Mouse (Mus musculus) olfactory bulb, adult 2 months (tissue): ENCODE results near the gene Rsu1. TPM values are rescaled to one million over a fixed set of nuclear protein-coding genes. Genes with fewer than 3 reads are reported as not detected.

ENCODE experiments used
- H3K27ac ChIP-seq: fragments of 200-500 bp; 2 replicates; pipeline ENCODE4 v1.5.1; 2012; ENCODE audit warnings: low read depth, low read length; ENCODE audit not compliant: insufficient read depth
- H3K4me1 ChIP-seq: fragments of 200-500 bp; 2 replicates; pipeline ENCODE4 v1.6.1; 2012; ENCODE audit warnings: low read length; ENCODE audit not compliant: control insufficient read depth, insufficient read depth
- H3K4me3 ChIP-seq: fragments of 200-500 bp; 2 replicates; pipeline ENCODE4 v1.5.1; 2012; ENCODE audit warnings: mild to moderate bottlenecking, low read depth, low read length, moderate library complexity; ENCODE audit not compliant: insufficient read depth
- CTCF ChIP-seq: fragments of 200-500 bp; IDR thresholded peaks from 2 replicates; pipeline ENCODE4 v1.5.1; 2012; ENCODE audit warnings: low read depth, mild to moderate bottlenecking, low read length, moderate library complexity; ENCODE audit not compliant: insufficient read depth
- POLR2A ChIP-seq: fragments of 200-500 bp; IDR thresholded peaks from 2 replicates; pipeline ENCODE4 v1.6.1; 2012; ENCODE audit warnings: mild to moderate bottlenecking, low read depth, low read length, moderate library complexity; ENCODE audit not compliant: insufficient read depth
- WGBS: fragments of 180-500 bp; shearing (Covaris S2); methylation state at CpG from one replicate; pipeline ENCODE4 v1.1.7; 2018; 5-methylcytosine and 5-hydroxymethylcytosine counted together
- polyA plus RNA-seq: library from polyadenylated mRNA; stranded (reverse); fragments of >200 nt; gene quantifications from 2 replicates; pipeline ENCODE4 v1.2.4, GENCODE M21; 2012; ENCODE audit warnings: low replicate concordance; ENCODE audit not compliant: missing spikeins, insufficient read depth, insufficient read length

Gene Rsu1
- not detected in 2 replicates for polyA plus RNA-seq

- WGBS, result under 1% methylated on average over 37 of the region's 37 CpGs
- peak; percentile 39; the same call in 1 of the 2 replicates for TF ChIP-seq POLR2A
- TF ChIP-seq CTCF, result no peak
- Histone ChIP-seq H3K4me1 (peaks cover 6% of the 10 kb centered on the region), H3K4me3 (peak within 1 kb of the TSS; percentile 86), H3K27ac (0 out of 2 replicates have a peak within 1 kb of the TSS, but pooled peaks have one; percentile 22)
Measured at GRCm38 (mm10) chr2:13271165-13271957, at the start of gene Rsu1. Gene Rsu1, minus strand, starts transcription at chr2:13271415.

DNA sequence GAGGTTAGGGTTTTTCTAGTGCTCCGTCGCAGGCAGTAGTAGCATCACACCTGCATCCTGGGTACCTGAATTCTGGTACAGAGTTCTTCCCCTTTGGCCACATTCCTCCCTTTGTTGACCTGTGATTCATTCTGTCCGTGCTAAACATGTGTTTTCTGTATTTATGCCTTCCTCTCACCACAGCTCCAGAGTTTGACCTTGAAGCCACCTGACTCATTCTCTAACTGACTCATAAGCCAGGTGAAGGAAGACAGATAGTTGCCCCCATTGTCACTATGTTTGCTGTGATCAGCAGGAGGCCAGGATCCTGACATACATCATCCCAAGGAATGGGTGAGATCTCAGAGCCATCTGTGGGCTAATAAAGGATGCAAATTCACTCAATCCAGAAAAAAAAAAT lies 32.2 kb upstream of the Rsu1 start:
- WGBS, result 96% methylated on average over 3 of the region's 3 CpGs
- no peak overlapping the region for H3K4me3 ChIP-seq
- no peaks in the 10 kb centered on the region for H3K4me1 ChIP-seq
- no peak for TF ChIP-seq POLR2A
- no peak for TF ChIP-seq CTCF
- no peak overlapping the region for H3K27ac ChIP-seq

GRCm38 (mm10) chr2:13299031-13299430 lies 27.8 kb upstream of the Rsu1 start:
- TF ChIP-seq POLR2A (no peak), CTCF (no peak)

GRCm38 (mm10) chr2:13297733-13298132 lies 26.5 kb upstream of the Rsu1 start:
- TF ChIP-seq CTCF, result no peak
- Histone ChIP-seq H3K4me1 (no peaks in the 10 kb centered on the region), H3K4me3 (no peak overlapping the region), H3K27ac (0 out of 2 replicates have a peak overlapping the region, but pooled peaks have one; percentile 33)
- WGBS, result 33% methylated on average over 5 of the region's 5 CpGs

More at GRCm38 (mm10) chr2:13299031-13299430, 27.8 kb upstream of the Rsu1 start:
- no peak overlapping the region; the same call in 1 of the 2 replicates for H3K27ac ChIP-seq
- no peaks in the 10 kb centered on the region for H3K4me1 ChIP-seq
- 34% methylated on average over 3 of the region's 3 CpGs for WGBS
- H3K4me3 ChIP-seq, result no peak overlapping the region

DNA sequence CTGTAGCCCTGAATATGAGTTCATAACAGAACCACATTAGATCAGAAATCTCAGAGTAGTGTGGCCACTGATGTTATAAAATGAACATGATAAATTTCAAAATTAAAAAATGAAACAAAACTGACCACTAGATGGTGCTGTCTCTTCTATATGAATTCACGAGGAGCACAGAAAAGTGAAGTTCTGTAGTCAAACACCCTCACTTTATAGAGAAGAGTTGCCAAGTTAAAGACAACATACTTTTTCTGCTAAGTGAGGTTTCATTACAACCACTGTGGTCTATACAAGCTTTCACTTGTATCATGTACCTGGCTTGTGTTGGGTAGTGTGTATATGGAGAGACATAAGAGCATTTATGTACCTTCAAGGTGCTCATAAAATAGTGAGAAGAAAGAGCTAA lies 19.4 kb upstream of the Rsu1 start:
- no peak overlapping the region for H3K27ac ChIP-seq
- 0% methylated on average over 1 of the region's 1 CpGs for WGBS
- H3K4me1 ChIP-seq, result no peaks in the 10 kb centered on the region
- no peak overlapping the region for H3K4me3 ChIP-seq
- no peak for TF ChIP-seq POLR2A
- TF ChIP-seq CTCF, result no peak

DNA sequence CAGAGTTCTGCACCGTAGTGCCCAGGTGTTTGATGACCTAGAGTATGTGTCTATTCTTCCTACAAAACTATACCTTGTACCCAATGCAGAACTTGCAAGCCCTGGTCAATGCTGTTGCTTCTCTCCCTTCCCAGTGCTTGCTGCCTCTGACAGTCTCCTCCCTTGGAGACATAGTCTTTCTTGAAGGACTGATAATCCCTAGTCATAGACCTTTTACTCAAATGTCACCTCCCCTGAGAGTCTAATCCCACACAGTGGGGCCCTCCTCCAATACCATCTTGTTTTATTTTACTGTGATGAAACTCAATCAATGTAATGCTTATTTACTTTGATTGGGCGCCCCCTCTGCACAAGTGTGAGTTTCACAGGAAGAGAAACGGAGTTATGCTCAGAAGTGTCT lies 18.9 kb upstream of the Rsu1 start:
- Histone ChIP-seq H3K4me1 (no peaks in the 10 kb centered on the region), H3K4me3 (no peak overlapping the region), H3K27ac (no peak overlapping the region)
- TF ChIP-seq CTCF (no peak), POLR2A (no peak)
- WGBS, result 73% methylated on average over 3 of the region's 3 CpGs

GRCm38 (mm10) chr2:13278114-13278862 lies 7.1 kb upstream of the Rsu1 start:
- 47% methylated on average over 10 of the region's 10 CpGs for WGBS
- Histone ChIP-seq H3K27ac (no peak overlapping the region), H3K4me3 (no peak overlapping the region), H3K4me1 (no peaks in the 10 kb centered on the region)
- no peak for TF ChIP-seq POLR2A

DNA sequence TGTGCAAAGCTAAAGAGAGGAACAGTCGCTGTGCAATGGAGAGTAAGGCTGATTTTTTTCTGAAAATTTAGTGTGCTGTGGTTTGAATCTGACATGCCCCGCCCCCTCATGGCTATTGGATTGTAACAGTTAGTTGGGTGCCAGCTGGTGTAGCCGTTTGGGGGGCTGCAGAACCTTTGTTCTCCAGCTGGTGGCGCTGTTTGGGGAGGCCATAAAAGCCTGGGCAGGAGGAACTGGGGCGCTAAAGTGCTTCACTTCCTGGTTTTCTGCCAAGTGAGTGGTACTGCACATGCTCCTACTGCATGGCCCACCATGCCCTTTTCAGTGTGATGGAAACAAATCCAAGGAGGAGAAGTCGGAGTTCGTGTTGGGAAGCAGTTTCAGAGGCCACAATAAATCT lies 4.7 kb upstream of the Rsu1 start:
- Histone ChIP-seq H3K4me3 (no peak overlapping the region), H3K4me1 (0 out of 2 replicates have a peak, but pooled peaks cover 2% of the 10 kb centered on the region), H3K27ac (no peak overlapping the region)
- no peak for TF ChIP-seq POLR2A
- no peak for TF ChIP-seq CTCF
- WGBS, result 61% methylated on average over 7 of the region's 7 CpGs

DNA sequence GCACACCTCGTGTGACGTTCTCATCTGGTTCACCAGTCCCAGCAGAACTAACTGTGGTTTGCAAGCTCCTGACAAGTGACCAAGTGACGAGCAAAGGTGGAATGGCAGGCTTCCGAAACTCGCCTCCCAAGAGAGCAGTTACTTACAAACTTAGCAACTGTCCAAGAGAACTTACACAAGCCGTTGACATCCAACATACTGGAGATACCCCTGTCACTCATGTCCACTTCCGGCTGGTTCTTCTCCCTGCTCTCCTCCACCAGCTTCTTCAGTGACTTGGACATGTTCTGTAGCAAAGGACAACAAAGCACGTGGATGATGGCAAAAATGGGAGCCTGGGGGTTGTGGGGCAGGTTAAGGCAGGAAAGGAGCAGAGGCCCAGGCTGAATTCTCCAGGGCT lies 479 bp downstream of the Rsu1 start:
- 45% methylated on average over 8 of the region's 8 CpGs for WGBS
- TF ChIP-seq CTCF, result no peak
- no peak for TF ChIP-seq POLR2A
- H3K27ac ChIP-seq, result 0 out of 2 replicates have a peak overlapping the region, but pooled peaks have one; percentile 22
- H3K4me3 ChIP-seq, result peak overlapping the region; percentile 86
- H3K4me1 ChIP-seq, result peaks cover 6% of the 10 kb centered on the region
